Mouse (Mus musculus) lung, embryonic 16.5 days (tissue): ENCODE measurements around the gene Gm26602. TPM values are rescaled to one million over a fixed set of nuclear protein-coding genes. Genes with fewer than 3 reads are reported as not detected.

Experiments used
- ATAC-seq: fragments of 200-750 bp; cut with Nextera tagmentation; 2 replicates; pipeline ENCODE4 v1.8.0; 2017; ENCODE audit warnings: low read depth, mild to moderate bottlenecking, moderate library complexity
- H3K27ac ChIP-seq: fragments of 300-500 bp; sonication (generic); 2 replicates; pipeline ENCODE4 v1.5.1; 2014; ENCODE audit warnings: mild to moderate bottlenecking, control low read depth, low read length
- H3K27me3 ChIP-seq: fragments of 300-500 bp; sonication (generic); 2 replicates; pipeline ENCODE4 v1.6.1; 2014; ENCODE audit warnings: low read depth, low read length, mixed read lengths; ENCODE audit not compliant: control insufficient read depth, insufficient read depth
- H3K36me3 ChIP-seq: fragments of 300-500 bp; sonication (generic); 2 replicates; pipeline ENCODE4 v1.6.1; 2014; ENCODE audit warnings: low read length; ENCODE audit not compliant: control insufficient read depth, insufficient read depth
- H3K4me1 ChIP-seq: fragments of 300-500 bp; sonication (generic); replicated peaks from 2 replicates; pipeline ENCODE4 v1.6.1; 2014; ENCODE audit warnings: low read length, mixed read lengths; ENCODE audit not compliant: control insufficient read depth, insufficient read depth
- H3K4me2 ChIP-seq: fragments of 300-500 bp; sonication (generic); 2 replicates; pipeline ENCODE4 v1.6.1; 2014; ENCODE audit warnings: low read depth, low read length, control low read depth
- H3K4me3 ChIP-seq: fragments of 300-500 bp; sonication (generic); 2 replicates; pipeline ENCODE4 v1.5.1; 2014; ENCODE audit warnings: mild to moderate bottlenecking, low read length, control low read depth
- H3K9ac ChIP-seq: fragments of 300-500 bp; sonication (generic); 2 replicates; pipeline ENCODE4 v1.6.1; 2014; ENCODE audit warnings: low read length, control low read depth
- H3K9me3 ChIP-seq: fragments of 300-500 bp; sonication (generic); 2 replicates; pipeline ENCODE4 v1.6.1; 2016; ENCODE audit warnings: low read length; ENCODE audit not compliant: control insufficient read depth
- WGBS: fragments of 180-500 bp; shearing (Covaris S2); extraction: QIAGEN DNeasy Blood & Tissue Kit; methylation state at CpG from one replicate; pipeline ENCODE4 v1.1.7; 2014; 5-methylcytosine and 5-hydroxymethylcytosine counted together
- polyA plus RNA-seq: library from polyadenylated mRNA; unstranded; fragments of >200 nt; fragmentation: Nextera tagmentation; extraction: Ambion mirVana; gene quantifications from 2 replicates; pipeline ENCODE4 v1.2.1, GENCODE M21; 2015

The Gm26602 gene
- polyA plus RNA-seq, 1 experiment from 2014 or later: 12.8 TPM

DNA sequence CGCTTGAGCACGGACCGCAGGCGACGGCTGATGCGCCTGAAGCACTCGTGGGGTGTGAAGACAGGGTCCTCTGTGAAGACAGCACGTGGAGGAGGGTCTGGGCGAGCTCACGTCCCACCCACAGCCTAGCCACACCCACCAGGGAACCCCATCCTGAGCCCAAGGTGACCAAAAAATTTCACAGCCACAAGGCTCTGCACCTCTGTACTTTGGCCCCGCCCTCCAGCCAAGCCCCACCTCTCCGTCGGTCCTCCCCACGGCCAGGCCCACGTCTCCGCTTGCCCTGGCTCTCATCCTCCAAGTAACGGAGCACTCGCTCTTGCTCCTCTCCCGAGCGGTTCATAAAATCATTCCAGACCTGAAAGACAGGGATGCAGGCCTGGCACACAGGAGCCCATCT is 1.8 kb downstream of the Gm26602 start:
- 66% methylated on average over 20 of the region's 20 CpGs for WGBS
- no peak for ATAC-seq
- peaks cover 26% of the 10 kb centered on the region for H3K4me1 ChIP-seq

DNA sequence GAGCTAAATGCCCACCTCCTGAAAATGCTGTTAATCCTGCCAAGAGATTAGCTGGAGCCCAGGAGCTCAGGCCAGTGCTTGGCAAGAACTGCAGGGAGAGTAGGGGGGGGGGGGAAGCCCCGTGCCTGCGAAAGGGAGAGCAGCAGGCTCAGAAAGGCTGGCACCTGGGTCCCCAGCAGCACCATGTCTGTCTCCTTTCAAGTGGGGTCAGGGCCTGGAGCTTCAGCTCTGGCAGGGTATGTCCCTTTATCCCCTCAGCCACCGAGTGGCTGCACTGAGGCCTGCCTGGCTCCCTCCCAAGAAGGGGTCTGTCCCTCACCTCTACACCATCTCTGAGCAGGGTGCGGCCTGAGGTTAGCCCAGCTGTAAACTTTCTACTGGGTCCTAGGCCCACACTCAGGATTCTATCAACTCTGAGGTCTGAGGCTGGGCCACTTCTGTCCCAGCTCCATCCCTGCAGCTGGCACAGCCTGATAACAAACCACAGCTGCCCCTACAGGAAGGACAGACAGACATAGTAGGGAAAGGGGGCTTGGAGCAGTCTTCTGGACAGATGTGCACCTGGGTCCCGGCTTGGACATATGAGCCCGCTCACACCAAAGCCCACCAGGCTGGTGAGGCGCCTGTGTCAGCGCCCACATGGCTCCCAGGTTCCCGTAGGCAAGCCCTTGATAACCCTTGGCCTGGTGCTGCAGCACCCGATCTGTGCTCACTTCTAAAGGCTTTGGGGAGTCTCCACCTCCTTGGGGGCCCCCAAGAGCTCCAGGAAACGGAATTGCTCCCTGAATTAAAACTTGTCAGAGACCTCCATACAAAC is 3.7 kb downstream of the Gm26602 start:
- Histone ChIP-seq H3K27ac (peak overlapping the region; percentile 17; the same call in 1 of the 2 replicates), H3K4me2 (no peak overlapping the region), H3K4me3 (no peak overlapping the region), H3K36me3 (peaks cover 17% of the 10 kb centered on the region), H3K9ac (peak overlapping the region; percentile 32), H3K27me3 (peaks cover 19% of the 10 kb centered on the region), H3K9me3 (no peaks in the 10 kb centered on the region), H3K4me1 (peaks cover 27% of the 10 kb centered on the region)
- WGBS: 70% methylated on average over 11 of the region's 11 CpGs
- ATAC-seq: no peak

More for the DNA sequence above, 1.8 kb downstream of the Gm26602 start:
- Histone ChIP-seq H3K36me3 (peaks cover 17% of the 10 kb centered on the region), H3K27me3 (no peaks in the 10 kb centered on the region), H3K4me3 (no peak overlapping the region), H3K4me2 (no peak overlapping the region), H3K9ac (no peak overlapping the region), H3K9me3 (no peaks in the 10 kb centered on the region), H3K27ac (no peak overlapping the region)

GRCm38 (mm10) chr10:79914948-79915596 is 4.4 kb downstream of the Gm26602 start:
- peaks cover 25% of the 10 kb centered on the region for H3K4me1 ChIP-seq
- H3K4me2 ChIP-seq: 0 out of 2 replicates have a peak overlapping the region, but pooled peaks have one; percentile 81
- peak overlapping the region; percentile 32 for H3K9ac ChIP-seq
- no peak overlapping the region for H3K4me3 ChIP-seq
- 54% methylated on average over 6 of the region's 7 CpGs for WGBS
- H3K9me3 ChIP-seq: no peaks in the 10 kb centered on the region
- H3K27me3 ChIP-seq: peaks cover 26% of the 10 kb centered on the region
- H3K36me3 ChIP-seq: peaks cover 17% of the 10 kb centered on the region
- ATAC-seq: no peak
- H3K27ac ChIP-seq: no peak overlapping the region

- Histone ChIP-seq H3K4me1 (peaks cover 30% of the 10 kb centered on the region), H3K9ac (peak overlapping the region; percentile 98), H3K4me2 (peak overlapping the region; percentile 81), H3K27ac (0 out of 2 replicates have a peak overlapping the region, but pooled peaks have one; percentile 80), H3K4me3 (peak overlapping the region; percentile 83), H3K36me3 (peaks cover 9% of the 10 kb centered on the region), H3K27me3 (peaks cover 36% of the 10 kb centered on the region), H3K9me3 (no peaks in the 10 kb centered on the region)
- 0 out of 2 replicates have a peak, but pooled peaks have one; percentile 5 for ATAC-seq
- WGBS: 4% methylated on average over 8 of the region's 8 CpGs
These were observed 5.4 kb downstream of the Gm26602 start for GRCm38 (mm10) chr10:79916081-79916480.

- peak within 1 kb of the TSS; percentile 80 for H3K27ac ChIP-seq
- H3K27me3 ChIP-seq: peaks cover 45% of the 10 kb centered on the region
- peaks cover 35% of the 10 kb centered on the region for H3K4me1 ChIP-seq
- WGBS: 2% methylated on average over 42 of the region's 42 CpGs
- peaks cover 4% of the 10 kb centered on the region for H3K36me3 ChIP-seq
- H3K9me3 ChIP-seq: no peaks in the 10 kb centered on the region
- H3K9ac ChIP-seq: peak within 1 kb of the TSS; percentile 98
- peak within 1 kb of the TSS; percentile 81 for H3K4me2 ChIP-seq
- H3K4me3 ChIP-seq: peak within 1 kb of the TSS; percentile 83
- ATAC-seq: peak; percentile 89
These were observed 6.3 kb downstream of the Gm26602 start, which contains the start of gene Kiss1r for GRCm38 (mm10) chr10:79916808-79917531. Kiss1r (plus strand) TSS chr10:79916971.

DNA sequence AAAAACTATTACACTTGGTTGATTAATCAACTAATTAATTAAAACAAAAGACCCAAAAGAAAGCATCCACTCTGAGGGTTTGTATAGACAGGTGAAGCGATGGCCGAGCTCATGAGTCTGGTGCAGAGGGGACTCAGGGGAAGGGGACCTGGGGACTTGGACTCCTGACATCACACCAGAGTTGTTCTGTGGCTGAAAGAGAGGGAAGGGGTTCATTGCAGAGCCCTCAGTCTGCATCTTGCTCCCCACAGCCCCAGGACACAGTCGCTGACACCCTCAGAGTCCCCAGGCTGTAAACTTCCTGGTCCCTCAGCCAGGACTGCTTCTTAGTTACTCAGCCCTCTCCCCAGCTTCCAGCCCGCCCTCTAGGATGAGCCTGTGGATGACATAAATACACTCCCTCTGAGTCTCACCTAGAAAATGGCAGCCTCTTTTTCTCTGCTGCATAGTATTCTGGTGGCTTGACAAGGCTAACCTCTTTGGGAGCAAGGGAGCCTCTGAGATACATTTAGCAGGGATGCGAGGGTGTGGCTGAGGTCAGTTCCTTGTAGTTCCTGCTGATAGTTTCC is 7.0 kb downstream of the Gm26602 start:
- H3K27ac ChIP-seq: no peak overlapping the region
- ATAC-seq: no peak
- H3K36me3 ChIP-seq: no peaks in the 10 kb centered on the region
- peak overlapping the region; percentile 81 for H3K4me2 ChIP-seq
- WGBS: 70% methylated on average over 5 of the region's 5 CpGs
- no peaks in the 10 kb centered on the region for H3K9me3 ChIP-seq
- H3K4me1 ChIP-seq: peaks cover 35% of the 10 kb centered on the region
- peaks cover 52% of the 10 kb centered on the region for H3K27me3 ChIP-seq
- H3K9ac ChIP-seq: peak overlapping the region; percentile 98
- H3K4me3 ChIP-seq: peak overlapping the region; percentile 83

DNA sequence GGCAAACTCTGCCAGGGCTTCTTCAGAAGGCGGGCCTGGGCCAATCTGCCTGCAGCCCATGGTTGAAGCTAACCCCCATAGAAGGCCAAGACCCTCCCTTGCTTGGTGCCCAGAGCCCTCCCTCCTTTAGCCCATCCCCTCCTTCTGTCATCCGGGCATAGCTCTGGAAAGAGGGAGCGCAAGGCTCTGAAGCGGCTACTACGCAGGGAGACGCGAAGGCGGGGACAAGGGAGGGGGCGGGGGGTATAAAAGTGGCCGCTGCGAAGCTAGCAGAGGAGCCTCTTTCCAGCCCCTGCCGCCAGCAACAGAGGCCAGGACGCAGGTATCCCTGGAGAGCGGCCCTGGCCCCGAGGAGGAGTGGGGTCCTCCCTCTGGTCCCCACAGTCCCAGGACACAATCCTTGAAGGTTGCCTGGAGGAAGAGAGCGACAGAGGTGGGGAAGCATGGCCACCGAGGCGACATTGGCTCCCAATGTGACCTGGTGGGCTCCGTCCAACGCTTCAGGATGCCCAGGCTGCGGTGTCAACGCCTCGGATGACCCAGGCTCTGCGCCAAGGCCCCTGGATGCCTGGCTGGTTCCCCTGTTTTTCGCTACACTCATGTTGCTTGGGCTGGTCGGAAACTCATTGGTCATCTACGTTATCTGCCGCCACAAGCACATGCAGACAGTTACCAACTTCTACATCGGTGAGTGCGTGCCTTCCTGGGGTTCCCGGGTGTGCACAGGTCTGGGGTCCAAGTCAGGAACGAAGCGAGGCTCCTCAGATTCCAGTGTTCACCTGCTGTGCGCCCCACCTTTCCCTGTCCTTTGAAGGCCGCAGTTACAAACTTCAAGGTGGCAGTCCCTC is 7.8 kb downstream of the Gm26602 start:
- Histone ChIP-seq H3K9ac (peak overlapping the region; percentile 54), H3K4me2 (peak overlapping the region; percentile 46), H3K9me3 (no peaks in the 10 kb centered on the region), H3K36me3 (no peaks in the 10 kb centered on the region), H3K27me3 (peaks cover 58% of the 10 kb centered on the region), H3K4me3 (peak overlapping the region; percentile 25), H3K27ac (no peak overlapping the region), H3K4me1 (peaks cover 35% of the 10 kb centered on the region)
- 8% methylated on average over 35 of the region's 35 CpGs for WGBS
- ATAC-seq: peak; percentile 8; the same call in 1 of the 2 replicates

- Histone ChIP-seq H3K9me3 (no peaks in the 10 kb centered on the region), H3K4me2 (peak overlapping the region; percentile 46), H3K36me3 (no peaks in the 10 kb centered on the region), H3K27ac (no peak overlapping the region), H3K4me3 (peak overlapping the region; percentile 27), H3K27me3 (peaks cover 58% of the 10 kb centered on the region), H3K9ac (0 out of 2 replicates have a peak overlapping the region, but pooled peaks have one; percentile 12), H3K4me1 (peaks cover 34% of the 10 kb centered on the region)
- no peak for ATAC-seq
- 9% methylated on average over 18 of the region's 21 CpGs for WGBS
These were observed 8.7 kb downstream of the Gm26602 start for GRCm38 (mm10) chr10:79919251-79919849.
